In genomic region chr5:64905516-64906271, GRCm38 (mm10) we compare ENCODE assay signal across 19 mouse cellular contexts. TPM values are rescaled to one million over a fixed set of nuclear protein-coding genes. Genes with fewer than 3 reads are reported as not detected.
DNase-seq lines count a peak whose midpoint lies in the region; ATAC-seq lines count a peak whose summit lies in the region.
"Had no signal": no experiment of that assay in that cellular context is flagged by ENCODE, and none has a peak within 500 bp of the region (broad histone marks: within the 10 kb centered on the region; RNA-seq: fewer than 3 reads in every experiment).

No protein-coding gene starts in this region.

- DNase-seq in gastrocnemius, postnatal 10 days = peak; percentile 6
- no peak for DNase-seq in gastrocnemius, postnatal 4 days (ENCODE audit: low spot score in 2 of 2)
- peak; percentile 38 for DNase-seq in kidney, postnatal 10 days
- DNase-seq in CD4-positive, CD25-positive, alpha-beta regulatory T cell, adult 2 months (ENCODE audit: low read depth, low spot score) = peak; percentile 88
- DNase-seq in spleen, postnatal 36 days (ENCODE audit: low spot score in 2 of 2) = peak; percentile 58 to 59
- DNase-seq in MN1 (ENCODE audit: low spot score) = no peak
- DNase-seq in yolk sac, embryonic 10.5 days (ENCODE audit: low spot score) = no peak
- DNase-seq: adrenal gland, postnatal 25 days; cerebellum, adult 11-12 months; embryo, embryonic 11 days; midbrain, embryonic 14.5 days; right cerebral cortex, adult 18-20 months had no signal

- peaks cover 5% of the 10 kb centered on the region; the same call in 1 of the 2 replicates for H3K9me3 ChIP-seq in kidney, embryonic 14.5 days (ENCODE audit: control insufficient read depth, low read length)
- H3K9me3 ChIP-seq: hindbrain, embryonic 12.5 days; limb, embryonic 15.5 days; neural tube, embryonic 13.5 days had no signal

- H3K4me3 ChIP-seq in kidney, embryonic 14.5 days (ENCODE audit: low read length) = no peak overlapping the region
- H3K4me3 ChIP-seq: erythroblast, embryonic 14.5 days; hindbrain, embryonic 12.5 days; limb, embryonic 15.5 days; neural tube, embryonic 13.5 days had no signal

- no peak overlapping the region for H3K9ac ChIP-seq in kidney, embryonic 14.5 days (ENCODE audit: low read depth, low read length)
- H3K9ac ChIP-seq: hindbrain, embryonic 12.5 days; limb, embryonic 15.5 days; neural tube, embryonic 13.5 days had no signal

- H3K36me3 ChIP-seq in kidney, embryonic 14.5 days (ENCODE audit: control insufficient read depth, insufficient read depth, low read length) = no peaks in the 10 kb centered on the region
- H3K36me3 ChIP-seq: hindbrain, embryonic 12.5 days; limb, embryonic 15.5 days; neural tube, embryonic 13.5 days had no signal

- H3K27me3 ChIP-seq in kidney, embryonic 14.5 days (ENCODE audit: control insufficient read depth, insufficient read depth, low read length) = no peaks in the 10 kb centered on the region
- H3K27me3 ChIP-seq: hindbrain, embryonic 12.5 days; limb, embryonic 15.5 days; neural tube, embryonic 13.5 days; Patski had no signal

- H3K27ac ChIP-seq in kidney, embryonic 14.5 days (ENCODE audit: low read depth, low read length) = no peak overlapping the region
- H3K27ac ChIP-seq: hindbrain, embryonic 12.5 days; kidney, postnatal 0 days; limb, embryonic 15.5 days; neural tube, embryonic 13.5 days had no signal

- H3K4me2 ChIP-seq in kidney, embryonic 14.5 days (replicated peaks; ENCODE audit: low read depth, low read length) = no peak overlapping the region
- H3K4me2 ChIP-seq: hindbrain, embryonic 12.5 days; limb, embryonic 15.5 days; neural tube, embryonic 13.5 days had no signal

- ATAC-seq in kidney, embryonic 14.5 days (ENCODE audit: low FRiP score, low TSS enrichment) = no peak
- ATAC-seq: Patski had no signal

- no peaks in the 10 kb centered on the region for H3K4me1 ChIP-seq in kidney, embryonic 14.5 days (ENCODE audit: control insufficient read depth, insufficient read depth, low read length)
- H3K4me1 ChIP-seq: hindbrain, embryonic 12.5 days; limb, embryonic 15.5 days; neural tube, embryonic 13.5 days had no signal

- 64% methylated on average over 14 of the region's 14 CpGs for WGBS in kidney, embryonic 14.5 days

RNA-seq across cellular contexts. Expression of gene Tlr1, which starts 27.7 kb away (rescaled TPM):
- total RNA-seq in gastrocnemius, postnatal 10 days (2021) = under 1 TPM; 0.68 to 0.75 TPM
- 1 to 10 TPM; 1.0 to 1.3 TPM for total RNA-seq in gastrocnemius, postnatal 4 days (2021)
- polyA plus RNA-seq in kidney, embryonic 14.5 days (2014; fragmentation: Nextera tagmentation; extraction: Ambion mirVana) = 0.70 and 0.89 TPM in 2 replicates
- polyA plus RNA-seq: erythroblast, embryonic 14.5 days had no signal

RNA-seq across cellular contexts. Expression of gene Tlr6, which starts 54.2 kb away (rescaled TPM):
- 1 to 10 TPM; 1.8 to 2.3 TPM for total RNA-seq in gastrocnemius, postnatal 10 days (2021)
- 1 to 10 TPM; 2.1 TPM for total RNA-seq in gastrocnemius, postnatal 4 days (2021)
- 0.49 and 0.86 TPM in 2 replicates for polyA plus RNA-seq in kidney, embryonic 14.5 days (2014; fragmentation: Nextera tagmentation; extraction: Ambion mirVana)
- polyA plus RNA-seq: erythroblast, embryonic 14.5 days had no signal

Comparison
In these comparisons a context has a peak if more than half of its experiments do, and no peak if none do; other contexts are left out.
1. DNase-seq: peak in gastrocnemius, postnatal 10 days (single experiment), kidney, postnatal 10 days (single experiment), CD4-positive, CD25-positive, alpha-beta regulatory T cell, adult 2 months (single experiment) and spleen, postnatal 36 days (2 of 2); none in gastrocnemius, postnatal 4 days (0 of 2), MN1 (single experiment) and yolk sac, embryonic 10.5 days (single experiment).